Mouse (Mus musculus): ENCODE results near the gene Alcam.

- TF ChIP-seq GATA1 (IDR thresholded peaks at IDR 0.05; ENCODE audit: borderline replicate concordance, low read length) (no peak), FLI1 (IDR thresholded peaks at IDR 0.05; ENCODE audit: low read length) (no peak)
Observed at GRCm38 (mm10) chr16:52265066-52265465, 188.8 kb downstream of the Alcam start.
